Mouse (Mus musculus): ENCODE results near the gene Med16.
A peak's percentile ranks its signal among the peaks of the same experiment; 100 is the strongest.

Gene Med16

GRCm38 (mm10) chr10:79908167-79909091 lies at the start of gene Med16:
Gene Med16, minus strand, starts transcription at chr10:79908923.
- peak; percentile 98 for DNase-seq (ENCODE audit: low spot score)

GRCm38 (mm10) chr10:79958140-79958816 lies 49.6 kb upstream of the Med16 start:
- no peak for DNase-seq (ENCODE audit: low spot score)

- no peak for DNase-seq (ENCODE audit: low spot score)
These were observed 48.0 kb upstream of the Med16 start for GRCm38 (mm10) chr10:79956643-79957154.

- DNase-seq (ENCODE audit: low spot score), result no peak
These were observed 47.0 kb upstream of the Med16 start for GRCm38 (mm10) chr10:79955691-79956090.

GRCm38 (mm10) chr10:79953946-79954345 lies 45.2 kb upstream of the Med16 start:
- no peak for DNase-seq (ENCODE audit: low spot score)

GRCm38 (mm10) chr10:79950661-79951060 lies 41.9 kb upstream of the Med16 start:
- DNase-seq (ENCODE audit: low spot score), result no peak

GRCm38 (mm10) chr10:79949873-79950272 lies 41.1 kb upstream of the Med16 start:
- DNase-seq (ENCODE audit: low spot score), result no peak

- DNase-seq (ENCODE audit: low spot score), result no peak
These were observed 38.8 kb upstream of the Med16 start for GRCm38 (mm10) chr10:79947502-79947901.

GRCm38 (mm10) chr10:79946752-79947322 lies 38.1 kb upstream of the Med16 start:
- no peak for DNase-seq (ENCODE audit: low spot score)

- no peak for DNase-seq (ENCODE audit: low spot score)
These were observed 36.9 kb upstream of the Med16 start for GRCm38 (mm10) chr10:79945507-79946234.

- no peak for DNase-seq (ENCODE audit: low spot score)
These were observed 34.8 kb upstream of the Med16 start for GRCm38 (mm10) chr10:79943471-79943901.

- DNase-seq (ENCODE audit: low spot score), result no peak
These were observed 34.3 kb upstream of the Med16 start for GRCm38 (mm10) chr10:79942988-79943387.

- no peak for DNase-seq (ENCODE audit: low spot score)
These were observed 32.0 kb upstream of the Med16 start for GRCm38 (mm10) chr10:79940749-79941148.

GRCm38 (mm10) chr10:79937775-79938526 lies 29.2 kb upstream of the Med16 start:
- DNase-seq (ENCODE audit: low spot score), result no peak

GRCm38 (mm10) chr10:79936911-79937441 lies 28.3 kb upstream of the Med16 start:
- peak; percentile 57 for DNase-seq (ENCODE audit: low spot score)

- no peak for DNase-seq (ENCODE audit: low spot score)
These were observed 27.7 kb upstream of the Med16 start for GRCm38 (mm10) chr10:79936284-79936910.

- no peak for DNase-seq (ENCODE audit: low spot score)
These were observed 26.3 kb upstream of the Med16 start for GRCm38 (mm10) chr10:79934794-79935569.

GRCm38 (mm10) chr10:79934272-79934721 lies 25.6 kb upstream of the Med16 start:
- peak; percentile 59 for DNase-seq (ENCODE audit: low spot score)

GRCm38 (mm10) chr10:79933861-79934260 lies 25.1 kb upstream of the Med16 start:
- DNase-seq (ENCODE audit: low spot score), result no peak

All from testis, postnatal 14 days (tissue).